Mouse (Mus musculus) liver, postnatal 0 days (tissue): ENCODE measurements around the gene Cfap73. TPM values are rescaled to one million over a fixed set of nuclear protein-coding genes. Genes with fewer than 3 reads are reported as not detected.

Experiments
- ATAC-seq: fragments of 200-750 bp; cut with Nextera tagmentation; 2 replicates; pipeline ENCODE4 v1.8.0; 2017; ENCODE audit warnings: mild to moderate bottlenecking, moderate library complexity
- DNase-seq: peaks from one replicate; pipeline ENCODE4 v3.0.0-alpha.2; 2016
- H3K27ac ChIP-seq: fragments of 300-500 bp; sonication (generic); 2 replicates; pipeline ENCODE4 v1.5.1; 2014; ENCODE audit warnings: antibody characterized with exemption, moderate library complexity, mild to moderate bottlenecking, low read depth
- H3K27me3 ChIP-seq: fragments of 300-500 bp; sonication (generic); 2 replicates; pipeline ENCODE4 v1.6.1; 2014; ENCODE audit warnings: low read length, control low read depth, mixed read lengths; ENCODE audit not compliant: insufficient read depth
- H3K36me3 ChIP-seq: fragments of 300-500 bp; sonication (generic); replicated peaks from 2 replicates; pipeline ENCODE4 v1.6.1; 2014; ENCODE audit warnings: mild to moderate bottlenecking, control low read depth, low read length, moderate library complexity, mixed read lengths; ENCODE audit not compliant: insufficient read depth
- H3K4me1 ChIP-seq: fragments of 300-500 bp; sonication (generic); 2 replicates; pipeline ENCODE4 v1.6.1; 2014; ENCODE audit warnings: antibody characterized with exemption, mild to moderate bottlenecking, control low read depth; ENCODE audit not compliant: insufficient read depth
- H3K4me2 ChIP-seq: fragments of 300-500 bp; sonication (generic); 2 replicates; pipeline ENCODE4 v1.6.1; 2014; ENCODE audit warnings: low read depth, mild to moderate bottlenecking, low read length, moderate library complexity, mixed read lengths
- H3K4me3 ChIP-seq: fragments of 300-500 bp; sonication (generic); 2 replicates; pipeline ENCODE4 v1.5.1; 2014; ENCODE audit warnings: low read depth, low read length
- H3K9ac ChIP-seq: fragments of 300-500 bp; sonication (generic); replicated peaks from 2 replicates; pipeline ENCODE4 v1.6.1; 2014; ENCODE audit warnings: mild to moderate bottlenecking, moderate library complexity
- H3K9me3 ChIP-seq: fragments of 300-500 bp; sonication (generic); 2 replicates; pipeline ENCODE4 v1.6.1; 2016; ENCODE audit warnings: mild to moderate bottlenecking, control low read depth, low read length, mixed read lengths
- CTCF ChIP-seq: sonication (generic); IDR thresholded peaks from 2 replicates; pipeline ENCODE4 v1.5.1; 2016; ENCODE audit warnings: antibody characterized with exemption, low read depth
- EP300 ChIP-seq: IDR thresholded peaks from 2 replicates; pipeline ENCODE4 v1.6.1; 2016; ENCODE audit warnings: antibody characterized with exemption, low read depth, mild to moderate bottlenecking
- WGBS: fragments of 180-500 bp; shearing (Covaris S2); extraction: QIAGEN DNeasy Blood & Tissue Kit; methylation state at CpG from one replicate; pipeline ENCODE4 v1.1.7; 2014; ENCODE audit not compliant: insufficient replicate concordance; 5-methylcytosine and 5-hydroxymethylcytosine counted together
- polyA plus RNA-seq: library from polyadenylated mRNA; unstranded; fragments of >200 nt; fragmentation: Nextera tagmentation; extraction: Ambion mirVana; gene quantifications from 2 replicates; pipeline ENCODE4 v1.2.1, GENCODE M21; 2015

Cfap73 gene
- polyA plus RNA-seq, 1 experiment from 2014 or later, result not detected

- no peak overlapping the region for H3K9ac ChIP-seq
- H3K4me1 ChIP-seq, result no peaks in the 10 kb centered on the region
- H3K9me3 ChIP-seq, result no peaks in the 10 kb centered on the region
- peaks cover 86% of the 10 kb centered on the region for H3K36me3 ChIP-seq
- no peaks in the 10 kb centered on the region for H3K27me3 ChIP-seq
- peak overlapping the region; percentile 29 for H3K4me2 ChIP-seq
- peak overlapping the region; percentile 77 for H3K27ac ChIP-seq
- WGBS, result 73% methylated on average over 23 of the region's 23 CpGs
- no peak overlapping the region for H3K4me3 ChIP-seq
- DNase-seq, result peak; percentile 59
- TF ChIP-seq CTCF, result no peak
- no peak for TF ChIP-seq EP300
- peak; percentile 38 for ATAC-seq
Observed at GRCm38 (mm10) chr5:120621078-120621765, 12.8 kb downstream of the Cfap73 start.

- Histone ChIP-seq H3K27me3 (no peaks in the 10 kb centered on the region), H3K4me2 (no peak overlapping the region), H3K36me3 (peaks cover 83% of the 10 kb centered on the region), H3K9ac (no peak overlapping the region), H3K9me3 (no peaks in the 10 kb centered on the region), H3K4me3 (no peak overlapping the region), H3K4me1 (no peaks in the 10 kb centered on the region), H3K27ac (0 out of 2 replicates have a peak overlapping the region, but pooled peaks have one; percentile 77)
- ATAC-seq, result peak; percentile 55
- TF ChIP-seq CTCF, result peak; percentile 100
- TF ChIP-seq EP300, result no peak
- DNase-seq, result peak; percentile 89
- 68% methylated on average over 18 of the region's 18 CpGs for WGBS
Observed at GRCm38 (mm10) chr5:120620375-120621077, 13.5 kb downstream of the Cfap73 start.

DNA sequence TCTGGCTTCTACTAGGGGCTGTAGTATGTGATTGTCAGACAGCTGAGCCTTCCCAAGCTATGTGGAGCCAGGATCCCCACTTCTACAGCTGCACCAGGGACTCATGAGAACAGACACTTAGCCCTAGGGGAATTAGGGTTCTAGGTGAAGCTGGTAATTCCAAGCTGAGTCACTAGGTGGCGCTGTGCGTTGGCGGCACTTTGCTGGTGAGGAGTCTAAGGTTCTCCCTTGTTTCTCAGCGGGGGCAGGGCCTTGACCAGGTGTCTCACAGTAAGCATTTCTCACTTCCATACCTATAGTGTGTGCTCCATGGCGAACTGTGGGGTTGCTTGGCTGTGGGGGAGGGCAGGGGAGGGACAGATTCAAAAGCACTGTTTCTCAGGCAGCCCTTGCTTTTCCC lies 14.8 kb downstream of the Cfap73 start:
- Histone ChIP-seq H3K4me1 (peaks cover 3% of the 10 kb centered on the region), H3K36me3 (peaks cover 74% of the 10 kb centered on the region), H3K4me2 (no peak overlapping the region), H3K27ac (no peak overlapping the region), H3K9me3 (no peaks in the 10 kb centered on the region), H3K9ac (no peak overlapping the region), H3K4me3 (no peak overlapping the region), H3K27me3 (no peaks in the 10 kb centered on the region)
- peak; percentile 93 for TF ChIP-seq CTCF
- no peak for TF ChIP-seq EP300
- ATAC-seq, result no peak
- DNase-seq, result peak; percentile 81
- 19% methylated on average over 5 of the region's 5 CpGs for WGBS

DNA sequence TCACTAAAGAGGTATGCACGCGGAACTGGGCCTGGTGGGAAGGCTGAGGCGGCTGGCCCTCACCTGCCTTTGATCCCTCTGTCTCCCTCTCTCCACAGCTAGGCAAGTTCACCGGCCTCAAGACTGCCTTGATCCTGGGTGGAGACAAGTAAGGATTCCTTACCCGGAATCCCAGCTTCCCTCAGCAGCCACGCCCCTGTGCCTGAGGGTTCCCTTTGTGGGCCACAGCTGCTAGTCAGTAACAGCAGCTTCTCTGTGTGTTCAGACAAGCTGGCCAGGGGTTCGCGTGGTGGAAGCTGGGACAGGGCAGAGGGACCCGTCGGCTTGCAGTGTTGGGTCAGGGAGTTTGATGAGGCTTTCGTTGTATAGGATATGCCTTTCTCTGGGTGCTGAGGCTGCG lies 15.3 kb downstream of the Cfap73 start:
- DNase-seq, result no peak
- Histone ChIP-seq H3K9ac (no peak overlapping the region), H3K4me1 (peaks cover 8% of the 10 kb centered on the region), H3K4me2 (no peak overlapping the region), H3K27me3 (no peaks in the 10 kb centered on the region), H3K9me3 (no peaks in the 10 kb centered on the region), H3K4me3 (no peak overlapping the region), H3K36me3 (peaks cover 69% of the 10 kb centered on the region), H3K27ac (no peak overlapping the region)
- no peak for ATAC-seq
- WGBS, result 85% methylated on average over 12 of the region's 12 CpGs
- no peak for TF ChIP-seq CTCF
- no peak for TF ChIP-seq EP300

DNA sequence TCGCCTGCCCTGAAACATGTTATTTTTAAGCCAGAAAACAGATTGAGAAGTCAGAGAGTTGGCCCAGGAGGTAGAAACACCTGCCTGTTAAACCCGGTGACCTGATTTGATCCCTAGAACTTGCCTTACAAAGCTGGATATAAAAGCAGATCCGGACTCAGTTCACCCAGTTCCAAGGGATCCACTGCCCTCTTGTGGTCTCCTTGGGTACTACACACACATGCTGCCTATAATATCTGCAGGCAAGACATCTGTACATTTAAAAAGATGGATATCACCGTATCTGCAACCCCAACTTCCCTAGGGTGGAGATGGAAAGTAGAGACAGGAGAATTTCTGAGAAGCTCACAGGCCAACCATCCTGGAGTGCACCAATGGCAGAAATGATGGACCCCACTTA lies 18.1 kb downstream of the Cfap73 start:
- no peak overlapping the region for H3K27ac ChIP-seq

DNA sequence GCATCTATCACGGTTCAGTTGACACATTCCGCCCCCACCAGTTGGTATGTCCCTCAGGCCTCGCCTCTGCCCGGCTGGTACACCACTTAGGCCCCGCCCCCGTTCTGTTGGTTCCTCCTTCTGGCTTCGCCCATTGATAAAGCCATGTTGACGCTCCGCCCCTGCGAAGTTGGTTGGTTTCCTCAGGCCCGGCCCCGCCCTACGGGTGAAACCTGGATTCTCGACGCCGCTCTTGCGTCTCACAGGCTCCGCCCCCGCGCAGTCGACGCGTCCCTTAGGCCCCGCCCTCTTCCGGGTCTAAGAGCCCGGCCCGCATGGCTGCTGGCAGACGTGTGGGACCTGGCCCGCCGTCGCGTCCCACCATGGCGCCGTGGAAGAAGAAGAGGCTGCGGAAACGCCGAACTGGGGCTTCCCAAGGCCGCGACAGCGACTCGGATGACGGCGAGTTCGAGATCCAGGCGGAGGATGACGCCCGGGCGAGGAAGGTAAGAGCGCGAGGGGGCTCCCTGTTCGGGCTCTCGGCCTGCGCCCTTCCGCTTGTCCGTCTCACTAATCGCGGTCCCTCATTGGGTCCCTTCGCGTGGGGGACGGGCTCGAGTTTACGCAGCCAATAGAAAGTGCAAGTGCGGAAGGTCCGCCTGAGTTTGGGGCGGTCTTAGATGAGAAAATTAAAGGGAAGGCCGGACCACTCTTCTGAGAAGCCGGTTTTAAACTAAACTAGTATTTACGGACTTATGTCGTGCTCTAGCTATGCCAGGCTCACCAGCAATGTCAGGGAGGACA lies 21.0 kb downstream of the Cfap73 start:
- whole genome bisulfite sequencing, result under 1% methylated on average over 69 of the region's 69 CpGs
- TF ChIP-seq CTCF, result no peak
- TF ChIP-seq EP300, result no peak

More for the DNA sequence above, 18.1 kb downstream of the Cfap73 start:
- Histone ChIP-seq H3K9me3 (no peaks in the 10 kb centered on the region), H3K4me1 (peaks cover 18% of the 10 kb centered on the region), H3K4me2 (no peak overlapping the region), H3K4me3 (no peak overlapping the region), H3K27me3 (no peaks in the 10 kb centered on the region), H3K36me3 (peaks cover 44% of the 10 kb centered on the region), H3K9ac (no peak overlapping the region)
- ATAC-seq, result no peak
- WGBS, result 95% methylated on average over 4 of the region's 4 CpGs
- peak; percentile 77 for TF ChIP-seq CTCF
- no peak for TF ChIP-seq EP300
- DNase-seq, result peak; percentile 62

More for the DNA sequence above, 21.0 kb downstream of the Cfap73 start:
- ATAC-seq (peak; percentile 90), DNase-seq (peak; percentile 100)
- H3K9me3 ChIP-seq, result no peaks in the 10 kb centered on the region
- peak overlapping the region; percentile 73 for H3K4me3 ChIP-seq
- peak overlapping the region; percentile 71 for H3K9ac ChIP-seq
- peak overlapping the region; percentile 94 for H3K4me2 ChIP-seq
- peaks cover 15% of the 10 kb centered on the region for H3K36me3 ChIP-seq
- no peaks in the 10 kb centered on the region for H3K27me3 ChIP-seq
- peak overlapping the region; percentile 82 for H3K27ac ChIP-seq
- peaks cover 19% of the 10 kb centered on the region for H3K4me1 ChIP-seq
